Mouse (Mus musculus) CH12.LX (cell line): Measurements from ENCODE around the gene Wwc2.

ENCODE experiments used
- CHD1 ChIP-seq: IDR thresholded peaks from 2 replicates; pipeline ENCODE4 v1.6.1; 2012; ENCODE audit warnings: low read depth, low read length, improper control_type of control experiment, inconsistent platforms
- CTCF ChIP-seq, 2 experiments: IDR thresholded peaks in 1 of 2; conservative IDR thresholded peaks in 1 of 2; 2 replicates each; pipeline ENCODE4 v1.5.1; 2011 to 2012; ENCODE audit warnings: low read depth in 2 of 2, low read length in 2 of 2, improper control_type of control experiment in 1 of 2, inconsistent platforms in 1 of 2, mild to moderate bottlenecking in 1 of 2, moderate library complexity in 1 of 2
- E2F4 ChIP-seq: IDR thresholded peaks from 2 replicates; pipeline ENCODE4 v1.6.1; 2011; ENCODE audit warnings: low read depth, low read length, improper control_type of control experiment; ENCODE audit not compliant: insufficient replicate concordance
- ETS1 ChIP-seq: conservative IDR thresholded peaks from 2 replicates; pipeline ENCODE4 v1.6.1; 2012; ENCODE audit warnings: low read depth, mild to moderate bottlenecking, inconsistent platforms, low read length, improper control_type of control experiment, moderate library complexity
- HCFC1 ChIP-seq: IDR thresholded peaks from 2 replicates; pipeline ENCODE4 v1.6.1; 2012; ENCODE audit warnings: low read depth, mild to moderate bottlenecking, inconsistent platforms, low read length, improper control_type of control experiment
- JUN ChIP-seq: IDR thresholded peaks from 2 replicates; pipeline ENCODE4 v1.6.1; 2011; ENCODE audit warnings: low read depth, mild to moderate bottlenecking, low read length, improper control_type of control experiment, moderate library complexity; ENCODE audit not compliant: insufficient read depth
- POLR2A ChIP-seq: IDR thresholded peaks from 2 replicates; pipeline ENCODE4 v1.6.1; 2011; ENCODE audit warnings: low read depth, mild to moderate bottlenecking, improper control_type of control experiment, low read length
- POLR2AphosphoS2 ChIP-seq: IDR thresholded peaks from 2 replicates; pipeline ENCODE4 v1.6.1; 2011; ENCODE audit warnings: low read depth, low read length, improper control_type of control experiment
- SIN3A ChIP-seq: IDR thresholded peaks from 2 replicates; pipeline ENCODE4 v1.6.1; 2012; ENCODE audit warnings: low read length, improper control_type of control experiment, inconsistent platforms
- USF1 ChIP-seq: IDR thresholded peaks from 2 replicates; pipeline ENCODE4 v1.6.1; 2014; ENCODE audit warnings: low read depth, mild to moderate bottlenecking, inconsistent platforms, low read length, improper control_type of control experiment
- ZC3H11A ChIP-seq: IDR thresholded peaks from 2 replicates; pipeline ENCODE4 v1.6.1; 2012; ENCODE audit warnings: low read depth, mild to moderate bottlenecking, inconsistent platforms, low read length, improper control_type of control experiment
- ZMIZ1 ChIP-seq: IDR thresholded peaks from 2 replicates; pipeline ENCODE4 v1.6.1; 2012; ENCODE audit warnings: low read depth, mild to moderate bottlenecking, inconsistent platforms, low read length, improper control_type of control experiment

- no peak for TF ChIP-seq USF1
- no peak for TF ChIP-seq CTCF (conservative IDR thresholded peaks at IDR 0.05 in 1 of 2, IDR thresholded peaks at IDR 0.05 in 1 of 2; ENCODE audit: low read depth in 2 of 2, low read length in 2 of 2)
- no peak for TF ChIP-seq ETS1
- TF ChIP-seq POLR2A: no peak
- no peak for TF ChIP-seq JUN
- TF ChIP-seq ZC3H11A: no peak
- TF ChIP-seq ZMIZ1: no peak
- TF ChIP-seq HCFC1: no peak
- no peak for TF ChIP-seq E2F4
- no peak for TF ChIP-seq SIN3A
- no peak for TF ChIP-seq POLR2AphosphoS2
- no peak for TF ChIP-seq CHD1
These were observed 206.8 kb downstream of the Wwc2 start for GRCm38 (mm10) chr8:47783944-47784343.
